Mouse (Mus musculus) liver, embryonic 15.5 days (tissue): ENCODE data around the gene Il16. TPM values are rescaled to one million over a fixed set of nuclear protein-coding genes. Genes with fewer than 3 reads are reported as not detected.

Experiments
- ATAC-seq: fragments of 200-750 bp; cut with Nextera tagmentation; 2 replicates; pipeline ENCODE4 v1.8.0; 2017; ENCODE audit warnings: moderate number of reproducible peaks, mild to moderate bottlenecking, moderate library complexity; ENCODE audit not compliant: insufficient read depth
- H3K27ac ChIP-seq: fragments of 300-500 bp; sonication (generic); replicated peaks from 2 replicates; pipeline ENCODE4 v1.5.1; 2015; ENCODE audit warnings: mild to moderate bottlenecking, inconsistent platforms
- H3K27me3 ChIP-seq: fragments of 300-500 bp; sonication (generic); 2 replicates; pipeline ENCODE4 v1.6.1; 2015; ENCODE audit warnings: mild to moderate bottlenecking, inconsistent platforms
- H3K36me3 ChIP-seq: fragments of 300-500 bp; sonication (generic); replicated peaks from 2 replicates; pipeline ENCODE4 v1.6.1; 2015; ENCODE audit warnings: moderate library complexity, mild to moderate bottlenecking, inconsistent platforms
- H3K4me1 ChIP-seq: fragments of 300-500 bp; sonication (generic); replicated peaks from 2 replicates; pipeline ENCODE4 v1.6.1; 2015; ENCODE audit warnings: inconsistent platforms
- H3K4me2 ChIP-seq: fragments of 300-500 bp; sonication (generic); 2 replicates; pipeline ENCODE4 v1.6.1; 2015; ENCODE audit warnings: moderate library complexity, mild to moderate bottlenecking, inconsistent platforms
- H3K4me3 ChIP-seq: fragments of 300-500 bp; sonication (generic); replicated peaks from 2 replicates; pipeline ENCODE4 v1.5.1; 2015; ENCODE audit warnings: mild to moderate bottlenecking, inconsistent platforms
- H3K9ac ChIP-seq: fragments of 300-500 bp; sonication (generic); 2 replicates; pipeline ENCODE4 v1.6.1; 2015; ENCODE audit warnings: moderate library complexity, mild to moderate bottlenecking, inconsistent platforms
- H3K9me3 ChIP-seq: fragments of 300-500 bp; sonication (generic); replicated peaks from 2 replicates; pipeline ENCODE4 v1.6.1; 2016; ENCODE audit warnings: inconsistent platforms
- WGBS: fragments of 180-500 bp; shearing (Covaris S2); methylation state at CpG from one replicate; pipeline ENCODE4 v1.1.7; 2015; ENCODE audit warnings: mixed read lengths; ENCODE audit not compliant: insufficient replicate concordance; 5-methylcytosine and 5-hydroxymethylcytosine counted together
- polyA plus RNA-seq: library from polyadenylated mRNA; unstranded; fragments of >200 nt; fragmentation: Nextera tagmentation; extraction: Ambion mirVana; gene quantifications from 2 replicates; pipeline ENCODE4 v1.2.1, GENCODE M21; 2015

The Il16 gene
- polyA plus RNA-seq, 1 experiment from 2014 or later = 6.2 TPM

DNA sequence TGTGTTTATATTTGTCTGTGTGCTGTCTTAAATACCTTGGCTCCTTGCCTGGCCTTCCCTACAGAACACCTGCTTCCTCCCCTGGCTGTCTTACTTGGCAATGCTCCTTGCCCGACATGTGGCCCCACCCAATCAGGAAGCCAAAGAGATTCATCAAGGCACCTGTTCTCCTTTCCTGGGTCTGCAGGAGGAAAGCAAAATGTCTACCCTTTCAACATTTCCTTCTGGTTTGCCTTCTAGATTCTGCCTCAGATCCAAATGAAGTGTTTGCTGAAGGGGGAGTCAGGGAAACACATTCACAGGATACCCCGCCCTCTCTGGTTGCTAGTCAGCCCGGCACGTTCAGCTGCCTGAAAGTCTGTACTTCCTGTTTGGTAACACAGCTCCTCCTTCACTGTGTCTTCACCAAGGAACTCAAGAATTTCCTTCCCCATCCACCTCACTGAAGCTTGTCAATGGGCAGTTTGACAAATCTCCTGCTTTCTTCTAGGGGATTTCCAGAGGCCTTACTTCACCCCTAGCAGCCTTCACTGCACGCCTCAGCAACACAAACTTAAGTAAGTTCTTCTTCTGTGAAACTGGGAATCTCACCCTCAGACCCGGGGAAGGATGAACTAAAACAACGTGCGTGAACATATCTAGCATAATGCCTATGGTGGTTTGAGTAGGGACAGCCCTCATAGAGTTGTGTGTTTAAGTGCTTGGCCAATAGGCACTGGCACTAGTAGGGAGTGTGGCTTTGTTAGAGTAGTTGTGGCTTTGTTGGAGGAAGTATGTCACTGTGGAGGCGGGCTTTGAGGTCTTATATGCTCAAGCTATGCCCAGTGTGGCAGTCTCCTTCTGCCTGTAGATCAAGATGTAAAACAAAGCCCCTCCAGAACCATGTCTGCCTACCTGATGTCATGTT lies 86.1 kb downstream of the Il16 start:
- 47% methylated on average over 9 of the region's 9 CpGs for WGBS
- Histone ChIP-seq H3K36me3 (no peaks in the 10 kb centered on the region), H3K4me1 (no peaks in the 10 kb centered on the region), H3K4me2 (no peak overlapping the region), H3K27ac (peak overlapping the region; percentile 54), H3K4me3 (no peak overlapping the region), H3K27me3 (no peaks in the 10 kb centered on the region), H3K9me3 (no peaks in the 10 kb centered on the region), H3K9ac (no peak overlapping the region)
- peak; percentile 43; the same call in 1 of the 2 replicates for ATAC-seq

DNA sequence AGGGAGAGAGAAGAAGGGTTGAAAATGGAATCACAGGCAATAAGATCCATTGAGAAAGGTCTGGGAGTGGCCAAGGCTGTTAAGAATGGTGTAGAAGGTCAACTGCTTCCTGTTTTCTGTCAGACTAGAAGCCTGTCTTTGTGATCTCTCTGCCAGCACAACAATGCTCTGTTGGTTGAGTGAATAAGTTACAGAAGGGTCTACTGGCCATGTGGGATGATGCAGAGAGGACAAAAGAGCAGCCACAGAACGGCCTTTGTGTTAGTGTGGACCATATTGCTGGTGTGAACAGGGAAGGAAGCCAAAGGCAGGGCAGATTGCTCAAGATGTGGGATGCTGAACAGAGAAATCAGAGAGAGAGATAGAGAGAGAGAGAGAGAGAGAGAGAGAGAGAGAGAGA lies 86.8 kb downstream of the Il16 start:
- H3K4me2 ChIP-seq = no peak overlapping the region
- no peaks in the 10 kb centered on the region for H3K27me3 ChIP-seq
- no peak overlapping the region for H3K4me3 ChIP-seq
- H3K9ac ChIP-seq = no peak overlapping the region
- H3K36me3 ChIP-seq = no peaks in the 10 kb centered on the region
- no peaks in the 10 kb centered on the region for H3K9me3 ChIP-seq
- no peak for ATAC-seq
- 51% methylated on average over 1 of the region's 1 CpGs for WGBS
- H3K27ac ChIP-seq = no peak overlapping the region
- no peaks in the 10 kb centered on the region for H3K4me1 ChIP-seq

- H3K36me3 ChIP-seq = no peaks in the 10 kb centered on the region
- no peaks in the 10 kb centered on the region for H3K9me3 ChIP-seq
- no peaks in the 10 kb centered on the region for H3K27me3 ChIP-seq
- peaks cover 4% of the 10 kb centered on the region; the same call in 1 of the 2 replicates for H3K4me1 ChIP-seq
- WGBS = 14% methylated on average over 5 of the region's 5 CpGs
- peak overlapping the region; percentile 29; the same call in 1 of the 2 replicates for H3K27ac ChIP-seq
- H3K9ac ChIP-seq = no peak overlapping the region
- H3K4me3 ChIP-seq = peak overlapping the region; percentile 43
- peak overlapping the region; percentile 34; the same call in 1 of the 2 replicates for H3K4me2 ChIP-seq
- no peak for ATAC-seq
These were observed 90.4 kb downstream of the Il16 start for GRCm38 (mm10) chr7:83654938-83655630.

- H3K4me3 ChIP-seq = peak overlapping the region; percentile 43
- 0 out of 2 replicates have a peak overlapping the region, but pooled peaks have one; percentile 11 for H3K27ac ChIP-seq
- peaks cover 4% of the 10 kb centered on the region; the same call in 1 of the 2 replicates for H3K4me1 ChIP-seq
- WGBS = 28% methylated on average over 2 of the region's 2 CpGs
- H3K4me2 ChIP-seq = peak overlapping the region; percentile 34
- no peaks in the 10 kb centered on the region for H3K27me3 ChIP-seq
- H3K36me3 ChIP-seq = no peaks in the 10 kb centered on the region
- no peak for ATAC-seq
- no peaks in the 10 kb centered on the region for H3K9me3 ChIP-seq
- H3K9ac ChIP-seq = no peak overlapping the region
These were observed 91.3 kb downstream of the Il16 start for GRCm38 (mm10) chr7:83654196-83654595.

GRCm38 (mm10) chr7:83653605-83654051 lies 91.9 kb downstream of the Il16 start:
- WGBS = 21% methylated on average over 2 of the region's 2 CpGs
- no peak overlapping the region for H3K27ac ChIP-seq
- no peak overlapping the region for H3K9ac ChIP-seq
- no peaks in the 10 kb centered on the region for H3K36me3 ChIP-seq
- peaks cover 4% of the 10 kb centered on the region; the same call in 1 of the 2 replicates for H3K4me1 ChIP-seq
- H3K4me3 ChIP-seq = peak overlapping the region; percentile 43
- H3K4me2 ChIP-seq = peak overlapping the region; percentile 34
- ATAC-seq = peak; percentile 27; the same call in 1 of the 2 replicates
- no peaks in the 10 kb centered on the region for H3K9me3 ChIP-seq
- H3K27me3 ChIP-seq = no peaks in the 10 kb centered on the region

DNA sequence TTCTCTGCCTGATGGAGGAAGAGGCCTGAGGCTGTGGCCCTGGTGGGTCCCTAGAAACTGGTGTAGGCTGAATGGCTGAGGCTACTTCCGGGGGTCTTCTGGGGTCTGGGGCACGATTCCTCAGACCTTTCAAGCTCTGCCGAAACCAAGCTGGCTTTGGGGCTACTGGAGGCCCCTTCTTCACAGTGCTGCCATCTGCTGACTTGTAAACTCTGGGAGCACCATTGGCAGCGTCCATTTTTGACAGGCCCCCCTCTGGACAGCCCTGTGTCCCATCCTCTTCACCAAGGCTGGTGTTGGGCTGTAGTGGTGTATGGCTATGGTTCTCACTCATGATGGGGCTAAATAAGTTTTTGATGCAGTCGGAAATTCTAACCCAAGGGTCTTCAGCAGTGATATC lies 93.0 kb downstream of the Il16 start:
- H3K4me2 ChIP-seq = peak overlapping the region; percentile 34; the same call in 1 of the 2 replicates
- no peaks in the 10 kb centered on the region for H3K36me3 ChIP-seq
- no peak overlapping the region for H3K27ac ChIP-seq
- H3K27me3 ChIP-seq = no peaks in the 10 kb centered on the region
- no peak overlapping the region for H3K9ac ChIP-seq
- peaks cover 4% of the 10 kb centered on the region; the same call in 1 of the 2 replicates for H3K4me1 ChIP-seq
- H3K9me3 ChIP-seq = no peaks in the 10 kb centered on the region
- ATAC-seq = no peak
- H3K4me3 ChIP-seq = no peak overlapping the region
- WGBS = 55% methylated on average over 5 of the region's 5 CpGs

DNA sequence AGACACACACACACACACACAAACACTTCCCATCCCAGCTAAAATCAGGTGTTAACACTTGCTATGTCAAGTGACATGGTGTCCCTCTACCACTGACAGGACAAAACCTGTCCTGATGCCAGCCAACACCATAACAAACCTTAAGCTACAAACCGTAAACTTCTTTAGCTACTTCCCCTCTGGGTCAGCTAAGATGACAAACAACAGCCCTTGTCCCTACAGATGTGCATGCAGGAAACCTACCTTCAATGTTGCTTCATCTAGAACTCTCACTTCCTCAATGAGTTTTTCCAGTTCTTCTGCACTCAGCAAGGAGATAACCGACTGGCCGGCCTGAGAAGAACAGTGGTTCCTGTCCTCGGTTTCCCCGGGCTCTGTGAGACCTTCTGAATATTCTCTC lies 94.9 kb downstream of the Il16 start:
- peaks cover 4% of the 10 kb centered on the region; the same call in 1 of the 2 replicates for H3K4me1 ChIP-seq
- no peaks in the 10 kb centered on the region for H3K27me3 ChIP-seq
- no peaks in the 10 kb centered on the region for H3K9me3 ChIP-seq
- no peak overlapping the region for H3K4me3 ChIP-seq
- no peak overlapping the region for H3K9ac ChIP-seq
- WGBS = 24% methylated on average over 5 of the region's 5 CpGs
- no peak for ATAC-seq
- peak overlapping the region; percentile 38 for H3K4me2 ChIP-seq
- no peak overlapping the region for H3K27ac ChIP-seq
- H3K36me3 ChIP-seq = no peaks in the 10 kb centered on the region; the same call in 1 of the 2 replicates

- H3K4me1 ChIP-seq = peaks cover 4% of the 10 kb centered on the region; the same call in 1 of the 2 replicates
- no peak overlapping the region for H3K4me3 ChIP-seq
- H3K27ac ChIP-seq = no peak overlapping the region
- no peak overlapping the region for H3K4me2 ChIP-seq
- no peak for ATAC-seq
- WGBS = 70% methylated on average over 7 of the region's 7 CpGs
- peaks cover 3% of the 10 kb centered on the region; the same call in 1 of the 2 replicates for H3K36me3 ChIP-seq
- no peaks in the 10 kb centered on the region for H3K27me3 ChIP-seq
- no peak overlapping the region for H3K9ac ChIP-seq
- H3K9me3 ChIP-seq = no peaks in the 10 kb centered on the region
These were observed 96.7 kb downstream of the Il16 start for GRCm38 (mm10) chr7:83648807-83649206.

DNA sequence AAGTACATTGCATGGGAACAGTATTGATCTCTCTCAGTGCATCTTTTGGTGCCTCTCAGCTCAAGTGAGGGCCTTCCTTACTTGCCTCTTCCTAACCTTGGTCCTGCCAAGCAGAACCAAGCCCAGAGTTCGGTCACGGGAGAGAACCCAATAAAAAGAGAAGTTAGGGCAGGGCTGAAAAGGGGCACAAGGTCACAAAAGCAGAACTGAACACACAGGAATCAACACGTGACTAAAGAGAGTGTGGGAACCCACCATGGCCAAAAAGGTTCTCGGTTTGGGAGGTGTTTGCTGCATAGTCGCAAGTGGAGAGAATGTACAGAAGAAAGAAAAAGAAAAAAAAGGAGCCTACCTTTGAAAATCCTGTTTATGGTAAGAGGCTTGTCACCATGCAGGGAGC lies 100.0 kb downstream of the Il16 start:
- H3K27ac ChIP-seq = no peak overlapping the region
- 42% methylated on average over 5 of the region's 5 CpGs for WGBS
- 0 out of 2 replicates have a peak, but pooled peaks have one; percentile 8 for ATAC-seq
- H3K27me3 ChIP-seq = no peaks in the 10 kb centered on the region
- H3K9ac ChIP-seq = no peak overlapping the region
- no peak overlapping the region for H3K4me2 ChIP-seq
- no peaks in the 10 kb centered on the region for H3K9me3 ChIP-seq
- no peaks in the 10 kb centered on the region for H3K4me1 ChIP-seq
- H3K4me3 ChIP-seq = no peak overlapping the region
- H3K36me3 ChIP-seq = peaks cover 21% of the 10 kb centered on the region

DNA sequence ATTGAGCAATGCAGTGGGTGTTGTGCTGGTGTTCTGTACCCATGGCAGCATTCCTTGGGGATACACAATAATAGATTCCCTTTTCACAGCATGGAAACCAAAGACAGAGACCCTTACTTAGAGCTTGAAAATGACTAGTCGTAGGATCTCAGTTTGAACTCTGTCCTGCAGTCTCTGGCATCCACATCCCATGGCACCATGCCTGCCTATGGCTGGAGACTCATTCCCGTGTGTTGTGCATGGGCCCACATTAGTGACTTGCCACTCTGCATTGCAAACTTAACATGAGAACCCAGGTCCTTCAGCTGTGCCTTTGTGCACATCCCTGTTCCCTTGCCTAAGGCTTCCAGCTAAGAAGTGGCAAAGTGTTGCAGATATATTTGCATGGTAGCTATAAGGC lies 100.8 kb downstream of the Il16 start:
- 55% methylated on average over 2 of the region's 2 CpGs for WGBS
- Histone ChIP-seq H3K27me3 (no peaks in the 10 kb centered on the region), H3K4me1 (no peaks in the 10 kb centered on the region), H3K9me3 (no peaks in the 10 kb centered on the region), H3K27ac (no peak overlapping the region), H3K9ac (no peak overlapping the region), H3K4me2 (no peak overlapping the region), H3K4me3 (no peak overlapping the region), H3K36me3 (peaks cover 24% of the 10 kb centered on the region)
- no peak for ATAC-seq

- H3K9me3 ChIP-seq = no peaks in the 10 kb centered on the region
- H3K4me3 ChIP-seq = no peak overlapping the region
- no peak for ATAC-seq
- H3K27me3 ChIP-seq = no peaks in the 10 kb centered on the region
- 73% methylated on average over 6 of the region's 6 CpGs for WGBS
- H3K36me3 ChIP-seq = peaks cover 29% of the 10 kb centered on the region
- peaks cover 5% of the 10 kb centered on the region; the same call in 1 of the 2 replicates for H3K4me1 ChIP-seq
- no peak overlapping the region for H3K27ac ChIP-seq
- H3K9ac ChIP-seq = no peak overlapping the region
- no peak overlapping the region for H3K4me2 ChIP-seq
These were observed 101.9 kb downstream of the Il16 start for GRCm38 (mm10) chr7:83643581-83643980.
